Mouse (Mus musculus) liver, postnatal 0 days (tissue): ENCODE data around the gene Fam169b.

Experiments
- CTCF ChIP-seq: sonication (generic); IDR thresholded peaks from 2 replicates; pipeline ENCODE4 v1.5.1; 2016; ENCODE audit warnings: antibody characterized with exemption, low read depth
- EP300 ChIP-seq: IDR thresholded peaks from 2 replicates; pipeline ENCODE4 v1.6.1; 2016; ENCODE audit warnings: antibody characterized with exemption, low read depth, mild to moderate bottlenecking

DNA sequence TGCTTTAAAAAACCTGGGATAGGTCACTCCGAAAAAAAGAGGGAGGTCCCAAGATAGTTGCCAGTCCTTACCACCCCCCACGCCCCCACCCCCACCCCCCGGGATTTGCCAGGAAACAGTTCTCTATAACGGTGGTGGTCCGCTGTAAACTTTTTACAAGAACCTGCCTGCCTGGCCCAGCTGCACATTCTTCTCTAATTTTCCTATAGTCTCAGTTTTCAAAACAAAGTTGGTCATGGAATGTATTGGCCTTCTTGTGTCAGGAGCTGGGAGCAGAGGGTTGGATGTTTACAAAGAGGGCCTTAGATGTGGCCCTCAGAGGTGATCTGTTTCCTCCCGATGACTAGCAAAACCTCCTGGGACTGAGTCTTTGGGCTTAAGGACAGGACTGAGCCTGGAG lies 30.0 kb downstream of the Fam169b start:
- TF ChIP-seq CTCF (no peak), EP300 (no peak)
